Comparison of ENCODE assay signal across 20 mouse cellular contexts in the genomic region with DNA sequence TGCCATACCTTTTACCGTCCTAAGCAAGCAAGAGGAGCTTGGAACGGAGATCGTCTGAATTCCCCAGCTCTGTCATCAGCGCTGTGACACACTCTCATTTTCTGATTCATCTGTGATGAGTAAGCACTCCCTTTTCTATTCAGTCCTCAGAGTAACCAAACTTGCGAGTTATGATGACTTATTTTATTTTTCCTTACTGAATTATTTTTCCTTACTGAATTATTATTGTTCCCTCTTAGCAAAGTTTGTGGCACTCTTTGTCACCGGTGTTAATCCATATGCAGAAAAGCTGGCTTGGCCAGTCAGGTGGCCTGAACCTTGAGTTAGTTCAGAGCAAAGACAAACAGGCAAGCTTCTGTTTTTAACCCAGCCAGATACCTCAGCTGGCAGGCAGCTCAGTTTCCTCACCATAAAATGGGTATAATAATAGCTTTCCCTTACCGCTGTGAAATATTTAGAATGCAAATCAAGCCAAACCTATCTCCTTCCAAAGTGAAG.
A peak's percentile ranks its signal among the peaks of the same experiment; 100 is the strongest.
DNase-seq lines count a peak whose midpoint lies in the region; ATAC-seq and TF ChIP-seq lines count a peak whose summit lies in the region.
"Had no signal": no experiment of that assay in that cellular context is flagged by ENCODE, and none has a peak within 500 bp of the region (broad histone marks: within the 10 kb centered on the region; RNA-seq: fewer than 3 reads in every experiment).

No protein-coding gene starts in this region.

- ATAC-seq in megakaryocyte-erythroid progenitor cell, adult 5-6 weeks (replicated peaks; ENCODE audit: low FRiP score, low TSS enrichment, poor library complexity, severe bottlenecking) = no peak
- ATAC-seq: CD4-positive, CD25-positive, alpha-beta regulatory T cell, adult 4 months had no signal

- TF ChIP-seq EP300 in CH12.LX (IDR thresholded peaks at IDR 0.05; ENCODE audit: low read length) = peak; percentile 71

- no peak; the same call in 1 of the 2 replicates for TF ChIP-seq RAD21 in CH12.LX (IDR thresholded peaks at IDR 0.05; ENCODE audit: low read depth, low read length)

- peaks cover 0 to 2% of the 10 kb centered on the region in 2 experiments for H3K36me3 ChIP-seq in CH12.LX (replicated peaks in 1 of 2; ENCODE audit: control insufficient read depth in 1 of 2, insufficient read depth in 1 of 2, low read length in 1 of 2)
- H3K36me3 ChIP-seq: embryonic facial prominence, embryonic 13.5 days; forebrain, embryonic 10.5 days; heart, embryonic 15.5 days; limb, embryonic 15.5 days; midbrain, embryonic 10.5 days; neural tube, embryonic 13.5 days had no signal

- H3K4me2 ChIP-seq in CH12.LX (ENCODE audit: insufficient read depth, low read depth, poor library complexity, severe bottlenecking) = peak overlapping the region; percentile 99
- H3K4me2 ChIP-seq: embryonic facial prominence, embryonic 13.5 days; heart, embryonic 15.5 days; limb, embryonic 15.5 days; neural tube, embryonic 13.5 days had no signal

- H3K9ac ChIP-seq in CH12.LX (ENCODE audit: insufficient read depth, low read depth) = peak overlapping the region; percentile 99
- H3K9ac ChIP-seq: embryonic facial prominence, embryonic 13.5 days; heart, embryonic 15.5 days; limb, embryonic 15.5 days; neural tube, embryonic 13.5 days had no signal

- peaks cover 66% of the 10 kb centered on the region for H3K79me2 ChIP-seq in CH12.LX (replicated peaks; ENCODE audit: control insufficient read depth, extremely low read depth, insufficient read depth, poor library complexity, severe bottlenecking)

- peaks cover 14 to 69% of the 10 kb centered on the region in 2 experiments for H3K4me1 ChIP-seq in CH12.LX (ENCODE audit: control insufficient read depth in 1 of 2, insufficient read depth in 2 of 2)
- peaks cover 13% of the 10 kb centered on the region for H3K4me1 ChIP-seq in embryonic fibroblast, embryonic 13.5 days (ENCODE audit: control insufficient read depth, insufficient read depth, low read length)
- H3K4me1 ChIP-seq: limb, embryonic 15.5 days had no signal

- no peaks in the 10 kb centered on the region for H3K27me3 ChIP-seq in CH12.LX (replicated peaks)
- H3K27me3 ChIP-seq: embryonic facial prominence, embryonic 13.5 days; heart, embryonic 15.5 days; limb, embryonic 15.5 days; neural tube, embryonic 13.5 days had no signal

- DNase-seq in gastrocnemius, adult 18-20 months (ENCODE audit: low spot score) = peak; percentile 54
- no peak for DNase-seq in gastrocnemius, postnatal 4 days (ENCODE audit: low spot score in 2 of 2)
- peak; percentile 57 for DNase-seq in 3134 (ENCODE audit: extremely low read depth, insufficient read length, low spot score)
- DNase-seq in CH12.LX (ENCODE audit: extremely low read depth) = peak; percentile 81
- no peak for DNase-seq in cerebellum, adult 11-12 months
- DNase-seq: cerebellum, adult 9-11 months; gastrocnemius, postnatal 25 days; kidney, adult 8-10 months; kidney, postnatal 36 days; lung, postnatal 36 days; thymus, postnatal 25 days had no signal

- H3K9me3 ChIP-seq in CH12.LX (replicated peaks; ENCODE audit: low read length) = no peaks in the 10 kb centered on the region
- H3K9me3 ChIP-seq: embryonic facial prominence, embryonic 13.5 days; forebrain, embryonic 10.5 days; heart, embryonic 15.5 days; limb, embryonic 15.5 days; midbrain, embryonic 10.5 days; neural tube, embryonic 13.5 days had no signal

- H3K27ac ChIP-seq in CH12.LX (ENCODE audit: insufficient read depth, low read depth) = peak overlapping the region; percentile 93
- peak overlapping the region; percentile 77; the same call in 1 of the 2 replicates for H3K27ac ChIP-seq in embryonic fibroblast, embryonic 13.5 days (ENCODE audit: insufficient read depth, low read length)
- H3K27ac ChIP-seq: embryonic facial prominence, embryonic 13.5 days; forebrain, embryonic 10.5 days; heart, embryonic 15.5 days; limb, embryonic 15.5 days; midbrain, embryonic 10.5 days; neural tube, embryonic 13.5 days had no signal

- TF ChIP-seq POLR2A in CH12.LX (IDR thresholded peaks at IDR 0.05; ENCODE audit: low read depth, low read length) = peak; percentile 38; the same call in 1 of the 2 replicates
- no peak for TF ChIP-seq POLR2A in embryonic fibroblast, embryonic 13.5 days (IDR thresholded peaks at IDR 0.05; ENCODE audit: low read depth, low read length)

- H3K4me3 ChIP-seq in CH12.LX (replicated peaks in 1 of 3; ENCODE audit: low read depth in 2 of 3, low read length in 2 of 3, poor library complexity in 1 of 3) = peak overlapping the region; percentile 50 to 71 (median 50)
- H3K4me3 ChIP-seq in embryonic fibroblast, embryonic 13.5 days (ENCODE audit: insufficient read depth, low read length) = no peak overlapping the region
- H3K4me3 ChIP-seq: embryonic facial prominence, embryonic 13.5 days; forebrain, embryonic 10.5 days; heart, embryonic 15.5 days; limb, embryonic 15.5 days; midbrain, embryonic 10.5 days; neural tube, embryonic 13.5 days had no signal

- no peak for TF ChIP-seq CTCF in CH12.LX (conservative IDR thresholded peaks at IDR 0.05 in 1 of 2, IDR thresholded peaks at IDR 0.05 in 1 of 2; ENCODE audit: low read depth in 2 of 2, low read length in 2 of 2)
- TF ChIP-seq CTCF in embryonic fibroblast, embryonic 13.5 days (IDR thresholded peaks at IDR 0.05; ENCODE audit: borderline replicate concordance, insufficient read depth, low read length) = no peak

- dilution Hi-C loops in CH12.LX (cut with MboI; ENCODE audit: extremely low pct_ligation_motif_present, extremely low pct_unique_long_range_greater_than_20kb, low sequenced_read_pairs) = no loop called here

- in situ Hi-C loops in CH12.LX (cut with MboI; ENCODE audit: low pct_ligation_motif_present, low pct_unique_long_range_greater_than_20kb, low sequenced_read_pairs) = loop anchor here (10.0 kb wide), 1 partner anchor 46 kb away; no protein-coding TSS in a partner anchor

TF ChIP-seq in CH12.LX, 34 proteins besides CTCF, POLR2A, EP300 and RAD21:
- no peak for TF ChIP-seq UBTF (IDR thresholded peaks at IDR 0.05; ENCODE audit: low read depth, low read length)
- peak; percentile 76; the same call in 1 of the 2 replicates for TF ChIP-seq ZMIZ1 (IDR thresholded peaks at IDR 0.05; ENCODE audit: low read depth, low read length)
- TF ChIP-seq SIN3A (IDR thresholded peaks at IDR 0.05; ENCODE audit: low read length) = peak; percentile 89
- TF ChIP-seq USF2 (conservative IDR thresholded peaks at IDR 0.05; ENCODE audit: low read depth, low read length) = no peak
- TF ChIP-seq E2F4 (IDR thresholded peaks at IDR 0.05; ENCODE audit: insufficient replicate concordance, low read depth, low read length) = peak; percentile 15; the same call in 1 of the 2 replicates
- TF ChIP-seq JUND (conservative IDR thresholded peaks at IDR 0.05; ENCODE audit: low read depth, low read length) = peak; percentile 69
- TF ChIP-seq USF1 (IDR thresholded peaks at IDR 0.05; ENCODE audit: low read depth, low read length) = peak; percentile 34; the same call in 1 of the 2 replicates
- peak; percentile 52; the same call in 1 of the 2 replicates for TF ChIP-seq MAX (IDR thresholded peaks at IDR 0.05; ENCODE audit: low read length)
- peak; percentile 76 for TF ChIP-seq ETS1 (conservative IDR thresholded peaks at IDR 0.05; ENCODE audit: low read depth, low read length)
- no peak for TF ChIP-seq ZNF384 (IDR thresholded peaks at IDR 0.05; ENCODE audit: low read depth, low read length)
- peak; percentile 70; the same call in 1 of the 2 replicates for TF ChIP-seq MXI1 (IDR thresholded peaks at IDR 0.05; ENCODE audit: low read depth, low read length)
- TF ChIP-seq GABPA (IDR thresholded peaks at IDR 0.05; ENCODE audit: insufficient replicate concordance, low read depth, low read length) = no peak
- no peak for TF ChIP-seq ZC3H11A (IDR thresholded peaks at IDR 0.05; ENCODE audit: low read depth, low read length)
- no peak for TF ChIP-seq SMC3 (IDR thresholded peaks at IDR 0.05; ENCODE audit: low read depth, low read length)
- no peak; the same call in none of the 2 replicates for TF ChIP-seq TBP (conservative IDR thresholded peaks at IDR 0.05; ENCODE audit: low read depth, low read length)
- peak; percentile 84 for TF ChIP-seq MAZ (IDR thresholded peaks at IDR 0.05; ENCODE audit: low read depth, low read length)
- peak; percentile 78 for TF ChIP-seq RCOR1 (conservative IDR thresholded peaks at IDR 0.05; ENCODE audit: low read depth, low read length)
- TF ChIP-seq PAX5 (IDR thresholded peaks at IDR 0.05; ENCODE audit: low read length) = no peak
- no peak for TF ChIP-seq KAT2A (IDR thresholded peaks at IDR 0.05; ENCODE audit: insufficient replicate concordance, low read length)
- TF ChIP-seq IRF4 (IDR thresholded peaks at IDR 0.05; ENCODE audit: low read depth, low read length) = peak; percentile 75
- TF ChIP-seq ZKSCAN1 (IDR thresholded peaks at IDR 0.05; ENCODE audit: borderline replicate concordance, low read depth, low read length) = no peak
- TF ChIP-seq ELF1 (IDR thresholded peaks at IDR 0.05; ENCODE audit: low read depth, low read length) = no peak
- no peak; the same call in 1 of the 2 replicates for TF ChIP-seq NRF1 (IDR thresholded peaks at IDR 0.05; ENCODE audit: low read depth, low read length)
- TF ChIP-seq MYC (IDR thresholded peaks at IDR 0.05; ENCODE audit: low read depth, low read length) = peak; percentile 75
- TF ChIP-seq JUN (IDR thresholded peaks at IDR 0.05; ENCODE audit: insufficient read depth, low read depth, low read length) = peak; percentile 45
- TF ChIP-seq BHLHE40 (IDR thresholded peaks at IDR 0.05; ENCODE audit: low read depth, low read length) = peak; percentile 50
- peak; percentile 88 for TF ChIP-seq MAFK (IDR thresholded peaks at IDR 0.05; ENCODE audit: insufficient replicate concordance, low read length)
- TF ChIP-seq POLR2AphosphoS2 (IDR thresholded peaks at IDR 0.05; ENCODE audit: low read depth, low read length) = peak; percentile 28; the same call in 1 of the 2 replicates
- peak; percentile 80 for TF ChIP-seq MEF2A (IDR thresholded peaks at IDR 0.05; ENCODE audit: borderline replicate concordance, low read depth, low read length)
- peak; percentile 63; the same call in 1 of the 2 replicates for TF ChIP-seq NELFE (IDR thresholded peaks at IDR 0.05; ENCODE audit: low read depth, low read length)
- TF ChIP-seq HCFC1 (IDR thresholded peaks at IDR 0.05; ENCODE audit: low read depth, low read length) = no peak; the same call in 1 of the 2 replicates
- TF ChIP-seq TCF12 (IDR thresholded peaks at IDR 0.05; ENCODE audit: low read depth, low read length) = peak; percentile 81; the same call in 1 of the 2 replicates
- TF ChIP-seq CHD2 (IDR thresholded peaks at IDR 0.05; ENCODE audit: low read length) = 0 out of 2 replicates have a peak, but pooled peaks have one; percentile 53
- TF ChIP-seq CHD1 (IDR thresholded peaks at IDR 0.05; ENCODE audit: low read depth, low read length) = peak; percentile 95

Comparison
In these comparisons a context has a peak if more than half of its experiments do, and no peak if none do; other contexts are left out.
1. DNase-seq: peak in gastrocnemius, adult 18-20 months (single experiment), 3134 (single experiment) and CH12.LX (single experiment); none in gastrocnemius, postnatal 4 days (0 of 2) and cerebellum, adult 11-12 months (single experiment).